Mouse (Mus musculus) heart, postnatal 0 days (tissue): ENCODE results near the gene Letmd1. TPM values are rescaled to one million over a fixed set of nuclear protein-coding genes. Genes with fewer than 3 reads are reported as not detected.
A peak's percentile ranks its signal among the peaks of the same experiment; 100 is the strongest.

Experiments used
- ATAC-seq: fragments of 200-750 bp; cut with Nextera tagmentation; 2 replicates; pipeline ENCODE4 v1.8.0; 2017; ENCODE audit warnings: low read depth, moderate number of reproducible peaks, moderate library complexity; ENCODE audit not compliant: insufficient read depth
- DNase-seq: peaks from one replicate; pipeline ENCODE4 v3.0.0-alpha.2; 2016; ENCODE audit warnings: low spot score
- H3K27ac ChIP-seq: fragments of 300-500 bp; sonication (generic); 2 replicates; pipeline ENCODE4 v1.5.1; 2014; ENCODE audit warnings: low read depth, mild to moderate bottlenecking
- H3K27me3 ChIP-seq: fragments of 300-500 bp; sonication (generic); 2 replicates; pipeline ENCODE4 v1.6.1; 2014; ENCODE audit warnings: low read length, mixed read lengths; ENCODE audit not compliant: control insufficient read depth, insufficient read depth
- H3K36me3 ChIP-seq: fragments of 300-500 bp; sonication (generic); replicated peaks from 2 replicates; pipeline ENCODE4 v1.6.1; 2014; ENCODE audit warnings: low read length, mixed read lengths; ENCODE audit not compliant: control insufficient read depth, insufficient read depth
- H3K4me1 ChIP-seq: fragments of 300-500 bp; sonication (generic); 2 replicates; pipeline ENCODE4 v1.6.1; 2014; ENCODE audit warnings: antibody characterized with exemption; ENCODE audit not compliant: control insufficient read depth, insufficient read depth
- H3K4me2 ChIP-seq: fragments of 300-500 bp; sonication (generic); 2 replicates; pipeline ENCODE4 v1.6.1; 2014; ENCODE audit warnings: low read depth, mild to moderate bottlenecking, low read length, moderate library complexity
- H3K4me3 ChIP-seq: fragments of 300-500 bp; sonication (generic); 2 replicates; pipeline ENCODE4 v1.5.1; 2014; ENCODE audit warnings: low read depth, low read length
- H3K9ac ChIP-seq: fragments of 300-500 bp; sonication (generic); replicated peaks from 2 replicates; pipeline ENCODE4 v1.6.1; 2014; ENCODE audit warnings: low read depth, low read length, mixed read lengths
- H3K9me3 ChIP-seq: fragments of 300-500 bp; sonication (generic); replicated peaks from 2 replicates; pipeline ENCODE4 v1.6.1; 2016; ENCODE audit warnings: low read length; ENCODE audit not compliant: control insufficient read depth
- CTCF ChIP-seq: IDR thresholded peaks from 2 replicates; pipeline ENCODE4 v1.5.1; 2016; ENCODE audit warnings: antibody characterized with exemption, control low read depth, low read depth
- EP300 ChIP-seq: IDR thresholded peaks from 2 replicates; pipeline ENCODE4 v1.6.1; 2016; ENCODE audit warnings: antibody characterized with exemption, low read depth
- WGBS: fragments of 180-500 bp; shearing (Covaris S2); extraction: QIAGEN DNeasy Blood & Tissue Kit; methylation state at CpG from one replicate; pipeline ENCODE4 v1.1.7; 2014; 5-methylcytosine and 5-hydroxymethylcytosine counted together
- polyA plus RNA-seq: library from polyadenylated mRNA; unstranded; fragments of >200 nt; fragmentation: Nextera tagmentation; extraction: Ambion mirVana; gene quantifications from 2 replicates; pipeline ENCODE4 v1.2.1, GENCODE M21; 2015
- total RNA-seq: library from RNA; depleted of rRNA; stranded (reverse); fragments of >200 nt; gene quantifications from 2 replicates; pipeline ENCODE4 v1.2.3, GENCODE M21; 2014; ENCODE audit warnings: low replicate concordance

The Letmd1 gene
- total and polyA plus RNA-seq, 2 experiments from 2014 or later: 7.5 to 18.5 TPM

- ATAC-seq (no peak), DNase-seq (no peak)
- H3K4me3 ChIP-seq: no peak overlapping the region
- H3K4me2 ChIP-seq: no peak overlapping the region
- no peak overlapping the region for H3K27ac ChIP-seq
- H3K27me3 ChIP-seq: no peaks in the 10 kb centered on the region
- 0 out of 2 replicates have a peak, but pooled peaks cover under 1% of the 10 kb centered on the region for H3K36me3 ChIP-seq
- TF ChIP-seq EP300: no peak
- no peak for TF ChIP-seq CTCF
- H3K4me1 ChIP-seq: peaks cover 14% of the 10 kb centered on the region
- WGBS: 65% methylated on average over 2 of the region's 2 CpGs
- no peaks in the 10 kb centered on the region for H3K9me3 ChIP-seq
- no peak overlapping the region for H3K9ac ChIP-seq
Observed at GRCm38 (mm10) chr15:100465432-100465831, 3.4 kb upstream of the Letmd1 start.

DNA sequence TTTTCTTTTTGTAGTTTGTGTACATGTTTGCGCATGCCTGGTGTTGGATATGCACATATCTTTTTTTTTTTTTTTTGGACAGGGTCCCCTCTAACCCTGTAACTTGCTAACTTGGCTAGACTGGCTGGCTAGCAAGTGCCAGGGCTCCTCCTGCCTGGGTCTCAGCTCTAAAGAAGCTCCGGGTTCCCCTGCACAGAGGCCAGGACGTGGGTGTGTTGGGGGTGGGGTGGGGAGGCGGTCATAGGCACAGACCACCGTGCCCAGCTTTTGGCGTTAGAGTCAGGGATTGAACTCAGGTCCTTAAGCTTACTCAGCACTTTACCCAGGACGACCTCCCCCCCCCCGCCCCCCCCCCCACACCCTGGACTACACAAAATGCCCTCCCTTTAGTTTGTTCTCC, 1.1 kb upstream of the Letmd1 start:
- Histone ChIP-seq H3K9me3 (no peaks in the 10 kb centered on the region), H3K4me1 (peaks cover 14% of the 10 kb centered on the region), H3K9ac (no peak overlapping the region), H3K4me2 (peak overlapping the region; percentile 91), H3K4me3 (no peak overlapping the region), H3K27me3 (no peaks in the 10 kb centered on the region), H3K27ac (no peak overlapping the region), H3K36me3 (peaks cover 23% of the 10 kb centered on the region)
- DNase-seq (no peak), ATAC-seq (no peak)
- WGBS: 36% methylated on average over 8 of the region's 8 CpGs
- TF ChIP-seq CTCF: no peak
- no peak for TF ChIP-seq EP300

DNA sequence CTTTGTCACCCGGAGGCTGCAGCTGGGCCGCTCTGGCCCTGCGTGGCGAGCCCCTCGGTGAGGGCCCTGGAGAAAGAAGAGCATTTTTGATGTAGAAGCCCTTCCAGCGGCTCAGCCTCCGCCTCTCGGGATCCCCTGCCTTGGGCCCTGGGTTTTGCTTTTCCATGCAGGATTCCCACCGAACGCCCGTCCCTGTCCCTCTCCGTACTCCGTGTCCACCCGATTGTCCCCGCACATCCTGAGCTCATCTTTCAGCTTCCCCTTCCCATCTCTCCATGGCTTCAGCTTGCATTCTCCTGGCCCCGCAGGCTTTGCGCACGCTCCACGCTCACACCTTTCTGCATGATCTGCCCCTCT, 344 bp downstream of the Letmd1 start:
- H3K9me3 ChIP-seq: no peaks in the 10 kb centered on the region
- DNase-seq (no peak), ATAC-seq (peak; percentile 3; the same call in 1 of the 2 replicates)
- H3K27ac ChIP-seq: peak overlapping the region; percentile 81
- H3K4me3 ChIP-seq: peak overlapping the region; percentile 84
- peaks cover 14% of the 10 kb centered on the region for H3K4me1 ChIP-seq
- TF ChIP-seq EP300 (no peak), CTCF (no peak)
- peak overlapping the region; percentile 91 for H3K4me2 ChIP-seq
- under 1% methylated on average over 14 of the region's 19 CpGs for WGBS
- H3K27me3 ChIP-seq: no peaks in the 10 kb centered on the region
- H3K36me3 ChIP-seq: peaks cover 33% of the 10 kb centered on the region
- peak overlapping the region; percentile 71 for H3K9ac ChIP-seq

DNA sequence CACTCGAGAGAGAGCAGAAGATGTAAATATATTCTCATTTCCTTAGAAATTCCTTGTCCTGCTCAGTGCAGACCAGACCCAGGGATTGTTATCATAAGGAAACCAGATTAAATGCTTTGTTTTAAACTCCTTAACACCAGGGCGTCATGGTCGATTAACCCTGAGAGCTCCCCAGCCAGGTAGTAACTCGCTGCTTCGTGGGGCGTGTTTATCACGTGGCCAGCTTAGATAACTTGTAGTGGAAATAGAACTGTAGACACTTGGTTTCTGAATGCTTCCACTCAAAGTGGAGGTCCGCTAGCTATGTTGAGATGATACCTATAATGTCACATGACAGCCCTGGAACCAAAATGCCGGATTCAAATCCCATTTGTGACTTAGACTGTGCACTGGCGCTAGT, 1.2 kb downstream of the Letmd1 start:
- Histone ChIP-seq H3K36me3 (peaks cover 38% of the 10 kb centered on the region), H3K9ac (no peak overlapping the region), H3K27me3 (no peaks in the 10 kb centered on the region), H3K4me1 (peaks cover 14% of the 10 kb centered on the region), H3K4me2 (peak overlapping the region; percentile 91), H3K9me3 (no peaks in the 10 kb centered on the region), H3K4me3 (peak overlapping the region; percentile 84; the same call in 1 of the 2 replicates), H3K27ac (no peak overlapping the region)
- DNase-seq (no peak), ATAC-seq (no peak)
- no peak for TF ChIP-seq CTCF
- no peak for TF ChIP-seq EP300
- WGBS: 42% methylated on average over 10 of the region's 10 CpGs

GRCm38 (mm10) chr15:100473926-100474503, 5.2 kb downstream of the Letmd1 start:
- Histone ChIP-seq H3K4me1 (peaks cover 10% of the 10 kb centered on the region), H3K27ac (no peak overlapping the region), H3K27me3 (no peaks in the 10 kb centered on the region), H3K4me2 (no peak overlapping the region), H3K4me3 (no peak overlapping the region), H3K9me3 (no peaks in the 10 kb centered on the region), H3K36me3 (peaks cover 78% of the 10 kb centered on the region), H3K9ac (no peak overlapping the region)
- ATAC-seq (no peak), DNase-seq (no peak)
- WGBS: 77% methylated on average over 7 of the region's 7 CpGs
- TF ChIP-seq CTCF: no peak
- TF ChIP-seq EP300: no peak

GRCm38 (mm10) chr15:100478351-100478750, 9.5 kb downstream of the Letmd1 start:
- ATAC-seq: no peak
- no peak overlapping the region for H3K4me3 ChIP-seq
- H3K27me3 ChIP-seq: no peaks in the 10 kb centered on the region
- WGBS: 83% methylated on average over 10 of the region's 10 CpGs
- no peak for TF ChIP-seq EP300
- no peak for TF ChIP-seq CTCF
- H3K9ac ChIP-seq: no peak overlapping the region
- no peak overlapping the region for H3K27ac ChIP-seq
- DNase-seq: no peak
- H3K9me3 ChIP-seq: no peaks in the 10 kb centered on the region
- H3K36me3 ChIP-seq: peaks cover 94% of the 10 kb centered on the region
- no peaks in the 10 kb centered on the region for H3K4me1 ChIP-seq
- no peak overlapping the region for H3K4me2 ChIP-seq
